Mouse (Mus musculus) limb, embryonic 14.5 days (tissue): ENCODE results near the gene Rnaseh2b. TPM values are rescaled to one million over a fixed set of nuclear protein-coding genes. Genes with fewer than 3 reads are reported as not detected.

ENCODE experiments used
- ATAC-seq: fragments of 200-750 bp; cut with Nextera tagmentation; 2 replicates; pipeline ENCODE4 v1.8.0; 2017; ENCODE audit warnings: low read depth, moderate number of reproducible peaks, moderate TSS enrichment; ENCODE audit not compliant: low FRiP score
- DNase-seq: peaks from one replicate; pipeline ENCODE4 v3.0.0-alpha.2; 2015; ENCODE audit warnings: low spot score
- H3K27ac ChIP-seq: fragments of 300-500 bp; sonication (generic); replicated peaks from 2 replicates; pipeline ENCODE4 v1.5.1; 2014; ENCODE audit warnings: low read depth, mild to moderate bottlenecking, low read length, moderate library complexity, mixed read lengths
- H3K27me3 ChIP-seq: fragments of 300-500 bp; sonication (generic); 2 replicates; pipeline ENCODE4 v1.6.1; 2014; ENCODE audit warnings: low read length, mixed read lengths; ENCODE audit not compliant: control insufficient read depth, insufficient read depth
- H3K36me3 ChIP-seq: fragments of 300-500 bp; sonication (generic); 2 replicates; pipeline ENCODE4 v1.6.1; 2014; ENCODE audit warnings: mild to moderate bottlenecking, low read length, moderate library complexity, mixed read lengths; ENCODE audit not compliant: control insufficient read depth, insufficient read depth
- H3K4me1 ChIP-seq: fragments of 300-500 bp; sonication (generic); 2 replicates; pipeline ENCODE4 v1.6.1; 2014; ENCODE audit warnings: antibody characterized with exemption, low read length, mixed read lengths; ENCODE audit not compliant: control insufficient read depth, insufficient read depth
- H3K4me2 ChIP-seq: fragments of 300-500 bp; sonication (generic); replicated peaks from 2 replicates; pipeline ENCODE4 v1.6.1; 2014; ENCODE audit warnings: low read depth, mild to moderate bottlenecking, low read length, moderate library complexity; ENCODE audit not compliant: severe bottlenecking
- H3K4me3 ChIP-seq: fragments of 300-500 bp; sonication (generic); replicated peaks from 2 replicates; pipeline ENCODE4 v1.5.1; 2014; ENCODE audit warnings: low read length
- H3K9ac ChIP-seq: fragments of 300-500 bp; sonication (generic); 2 replicates; pipeline ENCODE4 v1.6.1; 2014; ENCODE audit warnings: mild to moderate bottlenecking, low read depth, low read length, moderate library complexity; ENCODE audit not compliant: severe bottlenecking
- H3K9me3 ChIP-seq: fragments of 300-500 bp; sonication (generic); 2 replicates; pipeline ENCODE4 v1.6.1; 2016; ENCODE audit warnings: low read length; ENCODE audit not compliant: control insufficient read depth
- POLR2A ChIP-seq: fragments of 200-500 bp; IDR thresholded peaks from 2 replicates; pipeline ENCODE4 v1.8.0; 2012; ENCODE audit warnings: inconsistent platforms, mild to moderate bottlenecking, moderate library complexity, borderline replicate concordance; ENCODE audit not compliant: insufficient read depth, insufficient read length; ENCODE audit errors: extremely low read depth
- WGBS: fragments of 180-500 bp; shearing (Covaris S2); extraction: QIAGEN DNeasy Blood & Tissue Kit; methylation state at CpG from one replicate; pipeline ENCODE4 v1.1.7; 2014; 5-methylcytosine and 5-hydroxymethylcytosine counted together
- polyA plus RNA-seq, 2 experiments: library from polyadenylated mRNA; depleted of rRNA in 1 of 2; stranded (reverse) in 1 of 2; unstranded in 1 of 2; fragments of >200 nt; fragmentation: Nextera tagmentation in 1 of 2; extraction: Ambion mirVana in 1 of 2; gene quantifications; 2 replicates each; pipeline versions ENCODE4 v1.2.1 to v1.2.3; 2012 to 2014

Gene Rnaseh2b
- polyA plus RNA-seq, 2 experiments, result 29.6 to 58.8 TPM

- H3K4me1 ChIP-seq, result no peaks in the 10 kb centered on the region
- DNase-seq (no peak), ATAC-seq (no peak)
- no peaks in the 10 kb centered on the region for H3K9me3 ChIP-seq
- H3K36me3 ChIP-seq, result no peaks in the 10 kb centered on the region
- TF ChIP-seq POLR2A, result no peak
- H3K27ac ChIP-seq, result no peak overlapping the region
- H3K4me2 ChIP-seq, result no peak overlapping the region
- WGBS, result 48% methylated on average over 7 of the region's 7 CpGs
- no peaks in the 10 kb centered on the region for H3K27me3 ChIP-seq
- H3K4me3 ChIP-seq, result no peak overlapping the region
- no peak overlapping the region for H3K9ac ChIP-seq
Observed at GRCm38 (mm10) chr14:62416007-62416741, 123.8 kb downstream of the Rnaseh2b start.

- no peak for DNase-seq
Observed at GRCm38 (mm10) chr14:62416742-62417134, 124.3 kb downstream of the Rnaseh2b start.

GRCm38 (mm10) chr14:62417501-62417900, 125.1 kb downstream of the Rnaseh2b start:
- Histone ChIP-seq H3K36me3 (no peaks in the 10 kb centered on the region), H3K4me2 (no peak overlapping the region), H3K27me3 (no peaks in the 10 kb centered on the region), H3K27ac (no peak overlapping the region), H3K9me3 (no peaks in the 10 kb centered on the region), H3K9ac (no peak overlapping the region), H3K4me3 (no peak overlapping the region), H3K4me1 (no peaks in the 10 kb centered on the region)
- 92% methylated on average over 3 of the region's 3 CpGs for WGBS
- DNase-seq (no peak), ATAC-seq (no peak)
- no peak for TF ChIP-seq POLR2A

More at GRCm38 (mm10) chr14:62416742-62417134, 124.3 kb downstream of the Rnaseh2b start:
- TF ChIP-seq POLR2A, result no peak
- Histone ChIP-seq H3K27me3 (no peaks in the 10 kb centered on the region), H3K4me1 (no peaks in the 10 kb centered on the region), H3K4me3 (no peak overlapping the region), H3K9ac (no peak overlapping the region), H3K4me2 (no peak overlapping the region), H3K9me3 (no peaks in the 10 kb centered on the region), H3K27ac (no peak overlapping the region), H3K36me3 (no peaks in the 10 kb centered on the region)
- no peak for ATAC-seq
- WGBS, result 48% methylated on average over 1 of the region's 1 CpGs

- H3K9me3 ChIP-seq, result no peaks in the 10 kb centered on the region
- no peak for DNase-seq
- no peaks in the 10 kb centered on the region for H3K36me3 ChIP-seq
- H3K4me2 ChIP-seq, result no peak overlapping the region
- WGBS, result 73% methylated on average over 4 of the region's 4 CpGs
- H3K9ac ChIP-seq, result no peak overlapping the region
- H3K4me1 ChIP-seq, result no peaks in the 10 kb centered on the region
- ATAC-seq, result no peak
- H3K4me3 ChIP-seq, result no peak overlapping the region
- no peak for TF ChIP-seq POLR2A
- H3K27ac ChIP-seq, result no peak overlapping the region
- H3K27me3 ChIP-seq, result no peaks in the 10 kb centered on the region
Observed at GRCm38 (mm10) chr14:62422265-62422664, 129.9 kb downstream of the Rnaseh2b start.

Other genes starting within 250 kb of the Rnaseh2b start
- gene Dleu7, start 458 bp downstream of the Rnaseh2b start, polyA plus RNA-seq (2012; rRNA removed), result 1.5 and 2.7 TPM in 2 replicates
- gene Dleu7, start 458 bp downstream of the Rnaseh2b start, polyA plus RNA-seq (2014; fragmentation: Nextera tagmentation; extraction: Ambion mirVana), result 1.6 and 2.4 TPM in 2 replicates
- gene Gucy1b2, start 163.7 kb downstream of the Rnaseh2b start, polyA plus RNA-seq (2012; rRNA removed), result 0.10 and 0.15 TPM in 2 replicates
- 0.07 and 0.10 TPM in 2 replicates for gene Gucy1b2, start 163.7 kb downstream of the Rnaseh2b start, polyA plus RNA-seq (2014; fragmentation: Nextera tagmentation; extraction: Ambion mirVana)